Comparison of ENCODE assay signal across 25 mouse cellular contexts in genomic region chr17:80476496-80476895, GRCm38 (mm10). TPM values are rescaled to one million over a fixed set of nuclear protein-coding genes. Genes with fewer than 3 reads are reported as not detected.
A peak's percentile ranks its signal among the peaks of the same experiment; 100 is the strongest.
DNase-seq lines count a peak whose midpoint lies in the region; ATAC-seq and TF ChIP-seq lines count a peak whose summit lies in the region.
"Had no signal": no experiment of that assay in that cellular context is flagged by ENCODE, and none has a peak within 500 bp of the region (broad histone marks: within the 10 kb centered on the region; RNA-seq: fewer than 3 reads in every experiment).

No protein-coding gene starts in this region.

- H3K27me3 ChIP-seq in liver, embryonic 11.5 days (replicated peaks; ENCODE audit: control insufficient read depth, insufficient read depth, low read length): no peaks in the 10 kb centered on the region
- H3K27me3 ChIP-seq in liver, embryonic 14.5 days (ENCODE audit: control insufficient read depth, insufficient read depth, low read length): no peaks in the 10 kb centered on the region
- no peaks in the 10 kb centered on the region for H3K27me3 ChIP-seq in hindbrain, embryonic 10.5 days (ENCODE audit: insufficient read depth, poor library complexity, severe bottlenecking)
- H3K27me3 ChIP-seq: embryonic facial prominence, embryonic 15.5 days; forebrain, embryonic 12.5 days; heart, embryonic 13.5 days; hindbrain, embryonic 13.5 days; Patski had no signal

- no peak for DNase-seq in liver, embryonic 11.5 days (ENCODE audit: low spot score)
- no peak for DNase-seq in liver
- peak in 2 of 3 experiments; percentile 35 to 46 for DNase-seq in liver, embryonic 14.5 days (ENCODE audit: low read depth in 3 of 3, low spot score in 3 of 3)
- no peak for DNase-seq in kidney, postnatal 14 days
- DNase-seq in hindbrain, embryonic 10.5 days (ENCODE audit: low spot score): no peak
- DNase-seq: adrenal gland, postnatal 25 days; B cell, adult 2 months; cerebellum, adult 2 months; cerebellum, postnatal 10 days; embryo, embryonic 11 days; gastrocnemius, adult 2 months; gastrocnemius, postnatal 25 days; heart, postnatal 36 days had no signal

- no peak overlapping the region; the same call in 1 of the 2 replicates for H3K27ac ChIP-seq in liver, embryonic 11.5 days (ENCODE audit: low read depth, low read length)
- H3K27ac ChIP-seq in liver, embryonic 14.5 days: no peak overlapping the region
- no peak overlapping the region for H3K27ac ChIP-seq in hindbrain, embryonic 10.5 days
- H3K27ac ChIP-seq: embryonic facial prominence, embryonic 15.5 days; forebrain, embryonic 12.5 days; gastrocnemius, adult 2 months; heart, embryonic 13.5 days; hindbrain, embryonic 13.5 days; hindbrain, postnatal 0 days had no signal

- H3K4me2 ChIP-seq in liver, embryonic 11.5 days: no peak overlapping the region; the same call in 1 of the 2 replicates
- peak overlapping the region; percentile 4; the same call in 1 of the 2 replicates for H3K4me2 ChIP-seq in liver, embryonic 14.5 days (ENCODE audit: low read depth)
- H3K4me2 ChIP-seq: embryonic facial prominence, embryonic 15.5 days; forebrain, embryonic 12.5 days; heart, embryonic 13.5 days; hindbrain, embryonic 13.5 days had no signal

- 59% methylated on average over 4 of the region's 4 CpGs for WGBS in liver, embryonic 11.5 days
- 27% methylated on average over 4 of the region's 4 CpGs for WGBS in liver, embryonic 14.5 days (ENCODE audit: insufficient replicate concordance)
- 93% methylated on average over 4 of the region's 4 CpGs for WGBS in hindbrain, embryonic 10.5 days

- no peak for TF ChIP-seq CTCF in liver, embryonic 14.5 days (IDR thresholded peaks at IDR 0.05; ENCODE audit: low read depth)

- peak; percentile 51; the same call in 1 of the 2 replicates for ATAC-seq in liver, embryonic 11.5 days (replicated peaks; ENCODE audit: low FRiP score)
- peak; percentile 79 for ATAC-seq in erythroblast, adult 5-6 weeks (replicated peaks; ENCODE audit: low FRiP score, poor library complexity, severe bottlenecking)
- ATAC-seq in liver, embryonic 14.5 days (ENCODE audit: insufficient read depth): no peak
- no peak for ATAC-seq in frontal cortex, adult (ENCODE audit: low TSS enrichment)
- ATAC-seq: activated CD4-positive, CD25-positive, alpha-beta regulatory T cell, adult 4 months; CD4-positive, CD25-positive, alpha-beta regulatory T cell, adult 4 months; forebrain, embryonic 16.5 days; hindbrain, postnatal 0 days; Patski had no signal

- no peaks in the 10 kb centered on the region for H3K9me3 ChIP-seq in liver, embryonic 11.5 days (ENCODE audit: control insufficient read depth, low read length)
- H3K9me3 ChIP-seq in liver, embryonic 14.5 days (ENCODE audit: control insufficient read depth, low read length): no peaks in the 10 kb centered on the region
- H3K9me3 ChIP-seq in hindbrain, embryonic 10.5 days: no peaks in the 10 kb centered on the region
- H3K9me3 ChIP-seq: embryonic facial prominence, embryonic 15.5 days; forebrain, embryonic 12.5 days; G1E; heart, embryonic 13.5 days; hindbrain, embryonic 13.5 days had no signal

- H3K4me3 ChIP-seq in liver, embryonic 11.5 days (ENCODE audit: low read depth, low read length): no peak overlapping the region
- no peak overlapping the region for H3K4me3 ChIP-seq in liver, embryonic 14.5 days (ENCODE audit: insufficient read depth in 1 of 2, low read depth in 2 of 2, low read length in 2 of 2)
- no peak overlapping the region for H3K4me3 ChIP-seq in hindbrain, embryonic 10.5 days
- H3K4me3 ChIP-seq: embryonic facial prominence, embryonic 15.5 days; forebrain, embryonic 12.5 days; gastrocnemius, adult 2 months; heart, embryonic 13.5 days; hindbrain, embryonic 13.5 days had no signal

- H3K36me3 ChIP-seq in liver, embryonic 11.5 days (ENCODE audit: control insufficient read depth, insufficient read depth, low read length): no peaks in the 10 kb centered on the region
- H3K36me3 ChIP-seq in liver, embryonic 14.5 days (replicated peaks; ENCODE audit: control insufficient read depth, insufficient read depth, low read depth): no peaks in the 10 kb centered on the region
- H3K36me3 ChIP-seq in hindbrain, embryonic 10.5 days: peaks cover 24% of the 10 kb centered on the region
- H3K36me3 ChIP-seq: hindbrain, embryonic 13.5 days had no signal

- TF ChIP-seq EP300 in liver, embryonic 14.5 days (IDR thresholded peaks at IDR 0.05; ENCODE audit: low read depth): peak; percentile 23; the same call in 1 of the 2 replicates

- H3K4me1 ChIP-seq in liver, embryonic 11.5 days (replicated peaks; ENCODE audit: control insufficient read depth, insufficient read depth, low read length): peaks cover 37% of the 10 kb centered on the region
- peaks cover 20 to 26% of the 10 kb centered on the region in 2 experiments for H3K4me1 ChIP-seq in liver, embryonic 14.5 days (replicated peaks; ENCODE audit: control insufficient read depth in 2 of 2, insufficient read depth in 2 of 2, low read length in 1 of 2)
- H3K4me1 ChIP-seq in hindbrain, embryonic 10.5 days (replicated peaks): peaks cover 34% of the 10 kb centered on the region

- H3K9ac ChIP-seq in liver, embryonic 11.5 days (ENCODE audit: low read depth, low read length): no peak overlapping the region
- H3K9ac ChIP-seq in liver, embryonic 14.5 days (replicated peaks): no peak overlapping the region
- H3K9ac ChIP-seq: embryonic facial prominence, embryonic 15.5 days; forebrain, embryonic 12.5 days; heart, embryonic 13.5 days; hindbrain, embryonic 13.5 days had no signal

RNA-seq across cellular contexts. Expression of gene Sos1, which starts 3.8 kb away (rescaled TPM):
- polyA plus RNA-seq in liver, embryonic 11.5 days (2014; fragmentation: Nextera tagmentation; extraction: Ambion mirVana): 4.5 and 4.7 TPM in 2 replicates
- total RNA-seq in erythroblast, adult 5-6 weeks (2015; ENCODE audit: low replicate concordance): 6.5 and 10.7 TPM in 2 replicates
- 3.9 and 4.1 TPM in 2 replicates for total RNA-seq in erythroblast, adult 5-6 weeks (2017; ENCODE audit: low replicate concordance)
- polyA plus RNA-seq in liver, embryonic 14.5 days (2012; rRNA removed): 1.1 and 1.7 TPM in 2 replicates
- 1.3 and 1.8 TPM in 2 replicates for polyA plus RNA-seq in liver, embryonic 14.5 days (2014; fragmentation: Nextera tagmentation; extraction: Ambion mirVana)
- polyA plus RNA-seq in hindbrain, embryonic 10.5 days (2016; fragmentation: Nextera tagmentation; extraction: Ambion mirVana): 3.3 and 4.3 TPM in 2 replicates

Comparison
In these comparisons a context has a peak if more than half of its experiments do, and no peak if none do; other contexts are left out.
1. ATAC-seq: peak in liver, embryonic 11.5 days (single experiment) and erythroblast, adult 5-6 weeks (single experiment); none in liver, embryonic 14.5 days (single experiment) and frontal cortex, adult (single experiment).
2. DNase-seq: peak in liver, embryonic 14.5 days (2 of 3); none in liver, embryonic 11.5 days (single experiment), liver (single experiment), kidney, postnatal 14 days (single experiment) and hindbrain, embryonic 10.5 days (single experiment).